Mouse (Mus musculus) right cerebral cortex, adult 2 months (tissue): ENCODE measurements around the gene Crybb3.

ENCODE experiments used
- DNase-seq, 2 experiments: peaks; one replicate each; pipeline ENCODE4 v3.0.0; 2021 to 2022; ENCODE audit warnings: low spot score in 2 of 2

Crybb3 gene

GRCm38 (mm10) chr5:113105035-113105434 is 23.7 kb upstream of the Crybb3 start:
- DNase-seq, result no peak

- DNase-seq, result no peak
Measured at GRCm38 (mm10) chr5:113102455-113102854, 21.1 kb upstream of the Crybb3 start.

DNA sequence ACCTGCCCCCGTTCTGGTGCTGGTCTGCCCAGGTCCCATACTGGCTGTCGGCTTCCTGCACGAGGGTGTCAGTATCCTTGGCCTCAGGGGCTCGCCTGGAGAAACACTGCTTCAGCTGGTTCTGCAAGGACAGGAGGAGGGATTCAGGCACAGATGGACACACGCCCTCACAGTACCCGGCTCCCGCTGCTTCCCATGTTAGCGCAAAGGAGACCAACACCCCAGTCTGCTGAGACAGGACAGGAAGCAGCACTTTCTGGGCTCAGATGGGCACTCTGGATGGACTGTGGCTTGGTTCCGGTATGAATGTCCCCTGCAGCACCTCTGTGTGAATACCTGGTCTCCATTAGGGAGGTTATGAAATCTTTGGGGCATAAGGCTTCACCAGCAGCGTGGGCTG is 20.1 kb upstream of the Crybb3 start:
- DNase-seq, result peak in 1 of 2 experiments; percentile 53

DNA sequence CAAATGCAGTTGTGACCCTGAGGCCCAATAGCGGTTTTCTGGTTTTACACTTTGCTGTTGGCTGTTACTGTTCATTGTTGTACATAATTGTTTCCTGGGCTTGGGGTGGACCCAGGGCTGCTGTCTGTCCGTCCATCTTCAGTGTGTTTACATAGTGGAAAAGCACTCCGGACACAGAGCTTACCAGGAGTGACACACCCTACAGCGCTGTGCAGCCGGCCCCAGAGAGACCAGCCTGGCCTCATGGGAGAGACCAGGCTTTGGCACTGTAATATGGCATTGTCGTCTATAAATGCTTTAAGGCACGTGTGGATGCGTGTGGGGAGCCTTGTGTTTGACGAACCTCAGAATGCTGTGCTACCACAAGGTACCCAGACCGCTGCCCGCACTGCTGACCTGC is 19.0 kb upstream of the Crybb3 start:
- no peak for DNase-seq

DNA sequence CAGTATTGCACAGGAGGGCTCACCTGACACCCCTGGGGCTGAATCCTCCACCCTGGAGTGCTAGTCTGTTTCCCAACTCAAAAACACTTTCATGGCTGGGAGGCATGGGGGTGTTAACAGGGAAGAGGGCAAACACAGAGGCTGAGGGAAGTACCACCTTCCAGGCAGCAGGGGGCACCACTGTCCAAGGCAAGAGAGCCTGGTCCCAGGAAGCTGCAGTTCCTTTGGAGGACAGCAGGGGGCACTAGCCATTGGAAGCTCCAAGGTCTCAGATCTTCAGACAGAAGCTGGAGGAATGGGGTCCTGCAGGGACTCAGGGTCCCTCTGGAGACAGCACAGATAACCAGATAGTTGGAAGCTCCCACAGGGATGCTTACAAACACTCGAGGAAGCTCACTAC is 18.2 kb upstream of the Crybb3 start:
- peak; percentile 93 to 97 for DNase-seq

DNA sequence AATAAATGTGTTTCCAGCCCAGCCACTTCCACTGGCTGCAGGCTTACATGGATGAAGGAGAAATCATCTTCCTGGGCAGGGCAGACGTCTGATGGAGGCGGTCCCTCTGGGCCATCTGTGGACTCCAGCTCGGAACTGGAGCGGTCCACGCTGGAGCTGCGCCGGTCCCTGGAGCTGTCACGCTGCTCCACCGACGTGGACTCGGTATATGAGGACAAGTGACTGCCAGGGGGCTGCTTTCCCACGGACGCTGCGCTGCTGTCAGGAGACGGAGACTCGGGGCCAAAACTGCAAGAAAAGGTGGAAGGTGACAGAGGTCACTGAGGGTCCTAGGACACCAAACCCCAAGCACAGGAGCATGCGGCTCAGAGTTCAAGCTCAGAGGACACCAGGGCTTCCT is 16.2 kb upstream of the Crybb3 start:
- no peak for DNase-seq

GRCm38 (mm10) chr5:113095456-113095855 is 14.1 kb upstream of the Crybb3 start:
- no peak for DNase-seq

GRCm38 (mm10) chr5:113092406-113092805 is 11.0 kb upstream of the Crybb3 start:
- DNase-seq, result no peak

- peak in 1 of 2 experiments; percentile 54 for DNase-seq
Measured at GRCm38 (mm10) chr5:113091162-113091561, 9.8 kb upstream of the Crybb3 start.

GRCm38 (mm10) chr5:113090750-113091149 is 9.4 kb upstream of the Crybb3 start:
- no peak for DNase-seq

- no peak for DNase-seq
Measured at GRCm38 (mm10) chr5:113090077-113090690, 8.8 kb upstream of the Crybb3 start.

- no peak for DNase-seq
Measured at GRCm38 (mm10) chr5:113087465-113087864, 6.1 kb upstream of the Crybb3 start.

DNA sequence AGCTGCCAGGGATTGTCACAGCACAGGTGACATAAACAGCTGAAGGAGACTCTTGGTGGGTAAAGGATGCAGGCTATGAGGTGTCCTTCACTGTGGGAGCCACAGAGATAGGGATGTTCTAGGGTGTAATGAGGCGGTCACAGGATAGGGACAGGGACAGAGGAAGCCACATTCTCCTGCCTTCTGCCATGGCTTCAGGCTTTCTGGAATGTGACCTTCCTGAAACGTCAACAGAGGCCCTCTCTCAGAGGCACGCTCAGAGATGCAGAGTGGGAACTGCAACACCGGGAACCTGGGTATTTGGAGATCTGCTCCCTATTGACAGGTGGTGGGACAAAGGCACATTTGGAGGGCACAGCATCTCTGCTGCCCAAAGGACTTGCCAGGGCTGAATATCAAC is 5.6 kb upstream of the Crybb3 start:
- DNase-seq, result no peak

DNA sequence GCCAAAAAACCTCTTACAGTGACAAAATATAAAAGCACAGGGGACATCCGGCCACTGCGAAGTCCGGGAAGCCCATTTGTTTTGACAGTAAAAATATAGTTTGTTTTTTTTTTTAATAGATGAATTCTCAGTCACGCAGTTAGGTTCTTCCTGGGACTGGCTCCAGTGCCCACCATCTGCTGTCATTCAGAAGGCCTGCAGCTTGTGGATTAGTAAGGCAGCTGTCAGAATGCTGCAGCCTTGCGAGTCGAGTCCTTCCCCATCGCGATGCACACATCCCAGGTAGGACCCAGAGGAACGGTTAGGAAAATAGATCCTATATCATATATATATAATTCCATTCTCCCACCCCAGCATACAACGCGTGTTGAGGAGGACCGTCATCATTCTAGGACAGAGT is 5.1 kb upstream of the Crybb3 start:
- DNase-seq, result no peak

- DNase-seq, result no peak
Measured at GRCm38 (mm10) chr5:113085931-113086330, 4.5 kb upstream of the Crybb3 start.

DNA sequence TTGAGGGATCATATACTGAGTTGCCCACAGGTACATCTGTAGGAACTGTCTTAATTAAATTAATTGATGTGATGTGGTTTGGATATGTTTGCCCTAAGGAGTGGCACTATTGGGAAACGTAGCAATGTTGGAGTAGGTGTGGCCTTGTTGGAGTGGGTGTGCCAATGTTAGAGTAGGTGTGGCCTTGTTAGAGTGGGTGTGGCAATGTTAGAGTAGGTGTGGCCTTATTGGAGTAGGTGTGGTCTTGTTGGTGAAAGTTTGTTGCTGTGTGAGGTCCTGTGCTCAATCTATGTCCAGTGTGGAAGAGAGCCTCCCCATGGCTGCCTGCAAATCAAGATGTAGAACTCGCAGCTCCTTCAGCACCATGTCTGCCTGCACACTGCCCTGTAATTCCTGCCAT is 2.9 kb upstream of the Crybb3 start:
- DNase-seq, result no peak

GRCm38 (mm10) chr5:113082356-113083168 is 1.2 kb upstream of the Crybb3 start:
- DNase-seq, result no peak

DNA sequence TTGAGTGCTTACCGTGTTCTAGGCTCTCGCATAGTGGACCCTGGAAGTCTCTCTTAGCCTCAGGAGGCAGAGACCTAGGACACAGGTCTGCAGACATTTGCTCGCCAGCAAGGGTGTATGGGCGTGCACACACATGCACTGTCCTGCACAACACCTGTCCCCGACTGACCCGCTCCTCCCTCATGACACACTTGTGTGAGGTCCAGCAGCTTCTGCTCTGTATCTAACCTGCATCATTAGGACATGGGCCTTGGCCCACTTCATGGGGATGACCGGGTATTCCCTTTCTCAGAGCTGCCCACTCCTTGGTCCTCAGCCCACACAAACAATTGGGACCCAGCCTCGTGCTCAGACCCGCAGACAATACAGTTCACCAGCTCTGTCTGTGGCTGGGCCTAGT is 364 bp downstream of the Crybb3 start:
- no peak for DNase-seq

- no peak for DNase-seq
Measured at GRCm38 (mm10) chr5:113079783-113080182, 1.6 kb downstream of the Crybb3 start.

DNA sequence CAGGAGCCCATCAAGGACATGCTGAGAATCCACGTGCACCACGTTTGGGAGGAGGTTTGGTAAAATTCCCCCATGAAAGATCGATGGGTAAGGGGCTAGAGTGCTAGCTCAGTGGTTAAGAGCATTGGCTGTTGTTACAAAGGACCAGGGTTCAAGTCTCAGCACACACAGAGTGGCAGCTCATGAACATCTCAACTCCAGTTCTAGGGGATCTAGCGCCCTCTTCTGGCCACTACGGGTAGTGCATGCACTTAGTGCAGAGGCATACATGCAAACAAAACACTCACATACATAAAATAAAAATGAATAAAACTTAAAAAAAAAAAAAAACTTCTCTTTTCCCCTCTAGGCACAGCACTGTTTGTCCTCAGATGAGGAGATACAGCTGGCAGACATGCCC is 2.7 kb downstream of the Crybb3 start:
- no peak for DNase-seq

DNA sequence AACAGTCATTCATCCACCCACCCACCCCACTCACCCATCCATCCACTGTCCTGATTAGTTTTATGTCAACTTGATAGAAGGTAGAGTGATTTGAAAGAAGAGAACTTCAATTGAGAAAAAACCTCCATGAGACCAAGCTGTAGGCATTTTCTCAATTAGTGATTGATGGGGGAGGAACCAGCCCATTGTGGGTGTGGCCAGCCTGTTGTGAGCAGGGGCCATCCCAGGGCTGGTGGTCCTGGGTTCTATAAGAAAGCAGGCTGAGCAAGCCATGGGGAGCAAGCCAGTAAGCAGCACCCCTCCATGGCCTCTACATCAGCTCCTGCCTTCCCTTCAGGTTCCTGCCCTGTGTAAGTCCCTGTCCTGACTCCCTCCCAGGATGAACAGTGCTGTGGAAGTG is 11.4 kb downstream of the Crybb3 start, which contains the start of gene Crybb2:
Gene Crybb2 (minus strand): TSS at position 101 of the 400 bp plus-strand sequence.
- DNase-seq, result no peak

GRCm38 (mm10) chr5:113054308-113054707 is 27.1 kb downstream of the Crybb3 start:
- DNase-seq, result peak; percentile 81 to 92

- DNase-seq, result peak in 1 of 2 experiments; percentile 8
Measured at GRCm38 (mm10) chr5:113050581-113051185, 30.7 kb downstream of the Crybb3 start.
